Mouse (Mus musculus): ENCODE measurements around the gene Slc25a24.

- TF ChIP-seq CTCF (IDR thresholded peaks at IDR 0.05; ENCODE audit: insufficient read depth, low read depth, low read length) (no peak), POLR2A (IDR thresholded peaks at IDR 0.05; ENCODE audit: insufficient read depth, low read depth, low read length) (no peak)
Measured at GRCm38 (mm10) chr3:109129768-109130167, 6.8 kb downstream of the Slc25a24 start.

Data from olfactory bulb, adult 2 months (tissue).